Mouse (Mus musculus): ENCODE measurements around the gene Ralgps1.
"Not testable (repeated sequence)": the region's sequence is repeated elsewhere in the genome, so short reads cannot be mapped to it uniquely, and the experiment has no call there.

DNA sequence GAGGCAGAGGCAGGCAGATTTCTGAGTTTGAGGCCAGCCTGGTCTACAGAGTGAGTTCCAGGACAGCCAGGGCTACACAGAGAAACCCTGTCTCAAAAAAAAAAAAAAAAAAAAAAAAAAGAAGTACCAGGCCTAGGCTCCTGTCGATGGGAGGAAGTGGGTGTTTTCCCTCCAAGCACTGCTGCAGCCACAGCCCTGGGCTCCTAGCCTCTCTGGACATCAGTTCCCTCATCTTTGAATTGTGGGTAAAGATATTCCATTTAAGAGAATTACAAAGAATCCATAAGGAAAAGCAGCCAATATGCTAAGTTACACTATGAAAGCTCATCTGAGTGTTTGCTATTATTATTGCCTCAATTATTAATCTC is 281.3 kb downstream of the Ralgps1 start:
- TF ChIP-seq EP300 (optimal IDR thresholded peaks at IDR 0.05); CTCF (IDR thresholded peaks at IDR 0.05; ENCODE audit: low read depth): not testable (repeated sequence)
